Mouse (Mus musculus) MEL (cell line): Measurements from ENCODE around the gene Sigmar1. TPM values are rescaled to one million over a fixed set of nuclear protein-coding genes. Genes with fewer than 3 reads are reported as not detected.
A peak's percentile ranks its signal among the peaks of the same experiment; 100 is the strongest.
"Not testable (repeated sequence)": the region's sequence is repeated elsewhere in the genome, so short reads cannot be mapped to it uniquely, and the experiment has no call there.

ENCODE experiments used
- DNase-seq: peaks from one replicate; pipeline ENCODE4 v3.0.0; 2011; ENCODE audit warnings: low read depth, low spot score
- H3K27ac ChIP-seq: 2 replicates; pipeline ENCODE4 v1.5.1; 2012; ENCODE audit warnings: low read depth, mild to moderate bottlenecking, control low read depth, low read length, moderate library complexity; ENCODE audit not compliant: control insufficient read depth
- H3K27me3 ChIP-seq, 2 experiments: fragments of 150-350 bp in 1 of 2; sonication (generic) in 1 of 2; 2 replicates each; pipeline ENCODE4 v1.6.1; 2012; ENCODE audit warnings: low read length in 2 of 2, mild to moderate bottlenecking in 2 of 2, improper control_type of control experiment in 1 of 2, moderate library complexity in 1 of 2; ENCODE audit not compliant: insufficient read depth in 2 of 2, control insufficient read depth in 1 of 2
- H3K36me3 ChIP-seq, 2 experiments: 2 replicates each; pipeline ENCODE4 v1.6.1; 2012 to 2014; ENCODE audit warnings: low read length in 2 of 2, improper control_type of control experiment in 1 of 2, inconsistent platforms in 1 of 2, mild to moderate bottlenecking in 1 of 2; ENCODE audit not compliant: insufficient read depth in 2 of 2, control insufficient read depth in 1 of 2
- H3K4me1 ChIP-seq, 2 experiments: fragments of 150-350 bp in 1 of 2; sonication (generic) in 1 of 2; 2 replicates each; pipeline ENCODE4 v1.6.1; 2012; ENCODE audit warnings: low read length in 2 of 2, improper control_type of control experiment in 1 of 2, mild to moderate bottlenecking in 1 of 2; ENCODE audit not compliant: insufficient read depth in 2 of 2, control insufficient read depth in 1 of 2
- H3K4me3 ChIP-seq, 2 experiments: fragments of 150-350 bp in 1 of 2; sonication (generic) in 1 of 2; 2 replicates each; pipeline ENCODE4 v1.5.1; 2012; ENCODE audit warnings: low read depth in 2 of 2, low read length in 2 of 2, mild to moderate bottlenecking in 2 of 2, moderate library complexity in 2 of 2, control low read depth in 1 of 2, improper control_type of control experiment in 1 of 2; ENCODE audit not compliant: control insufficient read depth in 1 of 2, insufficient read depth in 1 of 2
- H3K79me2 ChIP-seq: 2 replicates; pipeline ENCODE4 v1.6.1; 2012; ENCODE audit warnings: mild to moderate bottlenecking, low read length, moderate library complexity; ENCODE audit not compliant: control insufficient read depth, poor library complexity, insufficient read depth
- H3K9ac ChIP-seq: 2 replicates; pipeline ENCODE4 v1.6.1; 2012; ENCODE audit warnings: low read depth, mild to moderate bottlenecking, control low read depth, low read length, moderate library complexity; ENCODE audit not compliant: control insufficient read depth, poor library complexity, severe bottlenecking
- H3K9me3 ChIP-seq: fragments of 150-350 bp; sonication (generic); replicated peaks from 2 replicates; pipeline ENCODE4 v1.6.1; 2012; ENCODE audit warnings: mild to moderate bottlenecking, low read length, improper control_type of control experiment, moderate library complexity; ENCODE audit not compliant: insufficient read depth
- ELF1 ChIP-seq: IDR thresholded peaks from 2 replicates; pipeline ENCODE4 v1.6.1; 2014; ENCODE audit warnings: low read depth, mild to moderate bottlenecking, inconsistent platforms, low read length, improper control_type of control experiment, moderate library complexity
- EP300 ChIP-seq, 2 experiments: IDR thresholded peaks; 2 replicates each; pipeline ENCODE4 v1.6.1; 2011; ENCODE audit warnings: improper control_type of control experiment in 2 of 2, low read length in 2 of 2, low read depth in 1 of 2, mild to moderate bottlenecking in 1 of 2
- ETS1 ChIP-seq: IDR thresholded peaks from 2 replicates; pipeline ENCODE4 v1.6.1; 2012; ENCODE audit warnings: low read depth, mild to moderate bottlenecking, inconsistent platforms, low read length, improper control_type of control experiment, moderate library complexity
- HCFC1 ChIP-seq: IDR thresholded peaks from 2 replicates; pipeline ENCODE4 v1.6.1; 2012; ENCODE audit warnings: low read depth, mild to moderate bottlenecking, inconsistent platforms, low read length, improper control_type of control experiment, moderate library complexity
- MYB ChIP-seq: IDR thresholded peaks from 2 replicates; pipeline ENCODE4 v1.6.1; 2011; ENCODE audit warnings: mild to moderate bottlenecking, low read depth, low read length, improper control_type of control experiment
- POLR2A ChIP-seq, 2 experiments: IDR thresholded peaks; 2 replicates each; pipeline ENCODE4 v1.6.1; 2011 to 2012; ENCODE audit warnings: low read length in 2 of 2, mild to moderate bottlenecking in 2 of 2, control low read depth in 1 of 2, improper control_type of control experiment in 1 of 2, low read depth in 1 of 2, moderate library complexity in 1 of 2; ENCODE audit not compliant: control insufficient read depth in 1 of 2, insufficient read depth in 1 of 2, poor library complexity in 1 of 2
- POLR2AphosphoS2 ChIP-seq: IDR thresholded peaks from 2 replicates; pipeline ENCODE4 v1.6.1; 2011; ENCODE audit warnings: low read length, improper control_type of control experiment
- SIN3A ChIP-seq: IDR thresholded peaks from 2 replicates; pipeline ENCODE4 v1.6.1; 2012; ENCODE audit warnings: low read length, improper control_type of control experiment, inconsistent platforms
- TBP ChIP-seq: IDR thresholded peaks from 2 replicates; pipeline ENCODE4 v1.8.0; 2011; ENCODE audit warnings: low read depth, low read length, improper control_type of control experiment
- ZKSCAN1 ChIP-seq: IDR thresholded peaks from 2 replicates; pipeline ENCODE4 v1.6.1; 2012; ENCODE audit warnings: low read depth, mild to moderate bottlenecking, inconsistent platforms, low read length, improper control_type of control experiment, moderate library complexity
- ZNF384 ChIP-seq: IDR thresholded peaks from 2 replicates; pipeline ENCODE4 v1.6.1; 2012; ENCODE audit warnings: low read depth, mild to moderate bottlenecking, inconsistent platforms, low read length, improper control_type of control experiment
- polyA plus RNA-seq, 2 experiments: library from polyadenylated mRNA; stranded (reverse) in 1 of 2; unstranded in 1 of 2; fragments of >175 nt in 1 of 2; fragments of >200 nt in 1 of 2; gene quantifications; 2 replicates each; pipeline versions ENCODE4 v1.2.1 to v1.2.4; 2012; ENCODE audit warnings: low replicate concordance in 2 of 2, low read depth in 1 of 2; ENCODE audit not compliant: insufficient read length in 2 of 2, insufficient read depth in 1 of 2, missing spikeins in 1 of 2
- total RNA-seq: library from RNA; depleted of rRNA; stranded (reverse); fragments of 300-350 nt; gene quantifications from 2 replicates; pipeline ENCODE4 v1.2.3, GENCODE M21; 2012

Gene Sigmar1
- total and polyA plus RNA-seq, 3 experiments: 80.1 to 190 (median 112) TPM

- not testable (repeated sequence) for H3K27ac ChIP-seq, DNase-seq, H3K79me2 ChIP-seq, H3K36me3 ChIP-seq, H3K9me3 ChIP-seq, H3K9ac ChIP-seq, H3K4me3 ChIP-seq, H3K27me3 ChIP-seq, H3K4me1 ChIP-seq
- TF ChIP-seq ZKSCAN1: peak; percentile 91
These were observed 19.9 kb upstream of the Sigmar1 start for GRCm38 (mm10) chr4:41775840-41776239.

DNA sequence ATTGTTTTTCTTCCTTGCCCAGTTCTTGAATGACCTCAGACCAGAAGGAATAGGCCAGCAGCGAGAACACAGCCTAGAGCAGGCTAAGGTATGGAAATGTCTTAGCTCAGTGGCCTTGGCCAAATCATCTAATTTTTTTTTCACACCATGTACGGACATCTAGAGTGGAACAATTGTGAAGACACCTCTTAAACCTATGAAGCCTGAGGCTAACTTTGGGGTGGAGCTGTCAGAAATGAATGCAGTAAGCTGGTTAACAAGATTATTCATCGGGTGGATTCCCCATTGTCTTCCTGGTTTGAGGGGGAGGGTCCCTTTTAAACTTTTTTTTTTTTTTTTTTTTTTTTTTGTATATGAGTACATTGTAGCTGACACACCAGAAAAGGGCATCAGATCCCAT lies 18.5 kb upstream of the Sigmar1 start:
- DNase-seq: peak; percentile 26
- H3K9me3 ChIP-seq, H3K27me3 ChIP-seq, H3K36me3 ChIP-seq, H3K79me2 ChIP-seq, H3K4me1 ChIP-seq: not testable (repeated sequence)
- H3K27ac ChIP-seq: peak overlapping the region; percentile 29
- H3K9ac ChIP-seq: peak overlapping the region; percentile 43
- TF ChIP-seq ZNF384: peak; percentile 59
- H3K4me3 ChIP-seq: peak overlapping the region; percentile 24 to 44; a peak in 3 of 4 replicates

DNA sequence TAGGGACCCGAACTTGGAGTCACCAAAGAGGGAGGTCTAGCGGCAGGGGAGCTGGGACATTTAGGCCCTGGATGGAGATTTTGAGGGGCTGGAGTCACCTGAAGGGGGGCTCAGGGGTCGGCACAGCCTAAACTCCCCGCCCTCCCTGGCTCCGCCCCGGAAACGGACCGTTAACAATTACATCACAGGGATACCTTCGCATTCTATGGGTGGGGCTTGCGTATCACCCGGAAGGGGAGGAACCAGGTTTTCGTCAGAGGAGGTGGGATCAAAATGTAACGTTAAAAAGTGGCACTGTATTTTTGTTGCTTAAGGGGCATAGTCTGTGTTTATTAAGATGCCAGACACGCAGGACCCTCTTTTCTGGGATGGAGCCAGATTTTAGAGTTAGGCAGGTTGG lies 18.0 kb upstream of the Sigmar1 start, which contains the start of gene Ccl27a:
TSS of gene Ccl27a (minus strand) at position 246 of the 400 bp plus-strand sequence.
- H3K4me3 ChIP-seq: peak within 1 kb of the TSS; percentile 74 to 78; a peak in 3 of 4 replicates
- DNase-seq: peak; percentile 92

DNA sequence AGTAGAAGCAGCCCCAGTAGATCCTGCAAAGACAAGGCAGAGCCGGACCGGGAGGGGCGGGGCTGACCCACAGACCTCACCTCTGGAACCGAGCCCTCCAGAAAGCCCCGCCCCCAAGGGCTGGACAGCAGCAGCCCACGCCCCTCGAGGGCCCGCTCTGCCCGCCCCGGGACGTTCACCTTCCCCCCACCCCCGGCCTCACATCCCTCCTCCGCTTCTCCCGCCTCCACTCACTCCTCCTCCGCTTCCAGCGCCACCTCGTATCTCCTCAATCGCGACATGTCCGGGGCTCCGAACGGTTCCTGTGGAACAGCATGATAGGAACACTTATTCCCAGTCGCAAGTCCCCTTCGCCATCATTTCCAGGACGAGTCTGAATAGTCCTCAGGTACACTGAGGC lies 17.5 kb upstream of the Sigmar1 start:
- not testable (repeated sequence) for H3K27me3 ChIP-seq, H3K36me3 ChIP-seq, H3K4me1 ChIP-seq, H3K79me2 ChIP-seq, H3K9me3 ChIP-seq
- Histone ChIP-seq H3K27ac (peak overlapping the region; percentile 77), H3K9ac (peak overlapping the region; percentile 62), H3K4me3 (peak overlapping the region; percentile 74 to 78; a peak in 3 of 4 replicates)
- DNase-seq: peak; percentile 87
- TF ChIP-seq EP300 (IDR thresholded peaks at IDR 0.05; ENCODE audit: low read depth in 1 of 2, low read length in 2 of 2): 0 out of 4 replicates have a peak, but pooled peaks of 1 of the 2 experiments have one; percentile 12
- TF ChIP-seq POLR2AphosphoS2: 0 out of 2 replicates have a peak, but pooled peaks have one; percentile 17

More for the DNA sequence above, 18.0 kb upstream of the Sigmar1 start, which contains the start of gene Ccl27a:
- not testable (repeated sequence) for H3K36me3 ChIP-seq, H3K27me3 ChIP-seq, H3K79me2 ChIP-seq, H3K9me3 ChIP-seq, H3K4me1 ChIP-seq
- peak within 1 kb of the TSS; percentile 62 for H3K9ac ChIP-seq
- peak within 1 kb of the TSS; percentile 77 for H3K27ac ChIP-seq
- TF ChIP-seq MYB (peak; percentile 48), SIN3A (peak; percentile 65), ELF1 (peak; percentile 53), EP300 (IDR thresholded peaks at IDR 0.05; ENCODE audit: low read depth in 1 of 2, low read length in 2 of 2) (peak in 1 of 2 experiments; percentile 35; a peak in 1 of 4 replicates), POLR2A (IDR thresholded peaks at IDR 0.05; ENCODE audit: control insufficient read depth in 1 of 2, insufficient read depth in 1 of 2, low read depth in 1 of 2, low read length in 2 of 2, poor library complexity in 1 of 2) (peak in 1 of 2 experiments; percentile 60; a peak in 2 of 4 replicates), HCFC1 (peak; percentile 56; the same call in 1 of the 2 replicates), TBP (peak; percentile 25; the same call in 1 of the 2 replicates), POLR2AphosphoS2 (peak; percentile 53; the same call in 1 of the 2 replicates), ETS1 (peak; percentile 52; the same call in 1 of the 2 replicates)
